Mouse (Mus musculus): ENCODE measurements around the gene Elmo3. TPM values are rescaled to one million over a fixed set of nuclear protein-coding genes. Genes with fewer than 3 reads are reported as not detected.
A peak's percentile ranks its signal among the peaks of the same experiment; 100 is the strongest.

The Elmo3 gene
- polyA plus RNA-seq, 1 experiment: 49.6 TPM

DNA sequence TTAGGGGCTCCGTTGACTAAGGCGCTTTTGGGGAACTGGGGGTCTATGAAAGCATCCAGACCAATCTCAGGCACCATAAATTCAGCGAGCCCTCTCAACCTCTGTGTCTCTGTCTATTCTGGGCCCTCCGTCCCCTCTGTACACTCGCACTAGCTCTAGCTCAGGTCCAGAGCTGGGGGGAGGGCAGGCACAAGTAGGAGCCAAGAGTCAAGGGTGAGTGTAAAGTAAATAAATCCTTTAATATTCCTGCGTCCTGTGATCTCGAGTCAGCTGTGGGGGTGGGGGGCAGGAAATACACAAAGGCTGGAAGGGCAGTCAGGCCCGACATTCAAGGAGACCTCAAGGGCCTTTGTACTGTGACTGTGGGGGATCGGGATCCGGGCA, 36.3 kb upstream of the Elmo3 start:
- TF ChIP-seq POLR2A (IDR thresholded peaks at IDR 0.05; ENCODE audit: low read depth, low read length): no peak
- peak; percentile 45 for DNase-seq
- Histone ChIP-seq H3K27ac (ENCODE audit: insufficient read depth, low read depth, low read length) (peak overlapping the region; percentile 59), H3K4me1 (ENCODE audit: control insufficient read depth, insufficient read depth, low read length) (peaks cover 3% of the 10 kb centered on the region; the same call in 1 of the 2 replicates), H3K36me3 (ENCODE audit: control insufficient read depth, insufficient read depth, low read length) (peaks cover 1% of the 10 kb centered on the region), H3K27me3 (replicated peaks; ENCODE audit: control insufficient read depth, insufficient read depth, low read length) (no peaks in the 10 kb centered on the region), H3K4me3 (ENCODE audit: insufficient read depth, low read depth, low read length) (peak overlapping the region; percentile 56)
- 18% methylated on average over 10 of the region's 10 CpGs for WGBS

DNA sequence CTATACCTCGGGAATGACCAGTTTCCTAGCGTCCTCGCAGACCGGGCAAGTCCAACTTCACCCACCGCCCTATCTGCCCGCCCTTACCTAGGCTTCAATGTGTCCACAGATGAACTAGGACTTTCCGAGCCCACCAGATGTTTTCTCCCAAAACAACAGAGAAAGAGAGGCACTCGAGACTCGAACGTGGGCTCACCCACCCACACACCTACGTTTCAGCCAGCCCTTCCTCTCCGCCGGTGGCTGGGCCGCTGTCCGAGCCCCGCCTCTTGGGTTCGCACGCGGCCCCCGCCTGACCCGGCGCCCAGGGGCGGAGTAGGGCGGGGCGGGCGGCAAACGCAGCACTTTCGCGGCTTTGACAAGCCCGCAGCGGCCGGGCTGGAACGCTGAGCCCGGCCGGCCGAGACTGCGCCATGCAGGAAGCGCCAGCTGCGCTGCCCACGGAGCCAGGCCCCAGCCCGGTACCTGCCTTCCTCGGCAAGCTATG, 35.9 kb upstream of the Elmo3 start, which contains the start of gene Hsf4:
Gene Hsf4 (plus strand): TSS at position 341 of the 487 bp plus-strand sequence.
- H3K27ac ChIP-seq (ENCODE audit: insufficient read depth, low read depth, low read length): peak within 1 kb of the TSS; percentile 59
- H3K4me3 ChIP-seq (ENCODE audit: insufficient read depth, low read depth, low read length): peak within 1 kb of the TSS; percentile 56
- peaks cover 3% of the 10 kb centered on the region; the same call in 1 of the 2 replicates for H3K4me1 ChIP-seq (ENCODE audit: control insufficient read depth, insufficient read depth, low read length)
- DNase-seq: peak; percentile 84
- WGBS: 2% methylated on average over 42 of the region's 42 CpGs
- peaks cover 1% of the 10 kb centered on the region for H3K36me3 ChIP-seq (ENCODE audit: control insufficient read depth, insufficient read depth, low read length)
- H3K27me3 ChIP-seq (replicated peaks; ENCODE audit: control insufficient read depth, insufficient read depth, low read length): no peaks in the 10 kb centered on the region
- TF ChIP-seq CTCF (conservative IDR thresholded peaks at IDR 0.05; ENCODE audit: insufficient read depth, insufficient read length, low read depth, low read length): no peak
- TF ChIP-seq POLR2A (IDR thresholded peaks at IDR 0.05; ENCODE audit: low read depth, low read length): no peak

DNA sequence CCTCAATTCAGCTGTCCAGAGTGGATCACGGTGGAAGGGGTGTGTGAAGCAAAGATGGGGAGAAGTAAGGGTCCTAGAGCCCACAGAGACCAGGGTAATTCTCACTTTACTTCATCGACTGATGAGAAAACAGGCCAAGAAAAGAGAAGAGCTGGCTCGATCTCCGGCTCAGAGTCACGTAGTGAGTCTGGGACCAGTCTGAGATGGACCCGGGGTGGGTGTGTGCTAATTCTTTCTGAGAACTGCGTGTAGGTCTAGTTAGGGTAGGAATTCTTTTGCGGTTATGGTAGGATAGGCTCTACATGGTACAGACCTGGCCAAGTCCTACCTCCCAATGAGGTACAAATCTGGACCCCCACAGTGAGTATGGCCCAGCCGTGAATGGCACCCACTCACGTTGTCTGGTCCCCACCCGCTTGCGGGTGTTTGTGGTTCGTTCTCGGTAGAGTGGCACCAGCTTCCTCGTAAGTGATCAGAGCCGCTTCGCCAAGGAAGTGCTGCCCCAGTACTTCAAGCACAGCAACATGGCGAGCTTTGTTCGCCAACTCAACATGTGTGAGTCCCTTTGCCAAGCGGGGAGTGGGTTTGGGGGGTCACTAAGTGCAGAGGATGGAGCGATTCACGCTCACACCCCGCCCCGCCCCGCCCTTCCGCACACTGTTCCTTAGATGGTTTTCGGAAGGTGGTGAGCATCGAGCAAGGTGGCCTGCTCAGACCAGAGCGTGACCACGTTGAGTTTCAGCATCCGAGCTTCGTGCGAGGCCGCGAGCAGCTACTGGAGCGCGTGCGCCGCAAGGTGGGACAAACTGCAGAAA, 35.1 kb upstream of the Elmo3 start:
- no peak for TF ChIP-seq CTCF (conservative IDR thresholded peaks at IDR 0.05; ENCODE audit: insufficient read depth, insufficient read length, low read depth, low read length)
- TF ChIP-seq POLR2A (IDR thresholded peaks at IDR 0.05; ENCODE audit: low read depth, low read length): no peak
- DNase-seq: no peak

GRCm38 (mm10) chr8:105270916-105271186, 34.5 kb upstream of the Elmo3 start:
- DNase-seq: no peak
- Histone ChIP-seq H3K27me3 (replicated peaks; ENCODE audit: control insufficient read depth, insufficient read depth, low read length) (no peaks in the 10 kb centered on the region), H3K27ac (ENCODE audit: insufficient read depth, low read depth, low read length) (no peak overlapping the region), H3K36me3 (ENCODE audit: control insufficient read depth, insufficient read depth, low read length) (peaks cover 1% of the 10 kb centered on the region), H3K4me1 (ENCODE audit: control insufficient read depth, insufficient read depth, low read length) (peaks cover 3% of the 10 kb centered on the region; the same call in 1 of the 2 replicates), H3K4me3 (ENCODE audit: insufficient read depth, low read depth, low read length) (no peak overlapping the region)
- TF ChIP-seq POLR2A (IDR thresholded peaks at IDR 0.05; ENCODE audit: low read depth, low read length) (no peak), CTCF (conservative IDR thresholded peaks at IDR 0.05; ENCODE audit: insufficient read depth, insufficient read length, low read depth, low read length) (no peak)
- 27% methylated on average over 11 of the region's 11 CpGs for WGBS

More for the DNA sequence above, 35.1 kb upstream of the Elmo3 start:
- WGBS: 33% methylated on average over 39 of the region's 39 CpGs
- Histone ChIP-seq H3K27me3 (replicated peaks; ENCODE audit: control insufficient read depth, insufficient read depth, low read length) (no peaks in the 10 kb centered on the region), H3K27ac (ENCODE audit: insufficient read depth, low read depth, low read length) (no peak overlapping the region), H3K4me1 (ENCODE audit: control insufficient read depth, insufficient read depth, low read length) (peaks cover 3% of the 10 kb centered on the region; the same call in 1 of the 2 replicates), H3K36me3 (ENCODE audit: control insufficient read depth, insufficient read depth, low read length) (peaks cover 1% of the 10 kb centered on the region), H3K4me3 (ENCODE audit: insufficient read depth, low read depth, low read length) (peak overlapping the region; percentile 56)

DNA sequence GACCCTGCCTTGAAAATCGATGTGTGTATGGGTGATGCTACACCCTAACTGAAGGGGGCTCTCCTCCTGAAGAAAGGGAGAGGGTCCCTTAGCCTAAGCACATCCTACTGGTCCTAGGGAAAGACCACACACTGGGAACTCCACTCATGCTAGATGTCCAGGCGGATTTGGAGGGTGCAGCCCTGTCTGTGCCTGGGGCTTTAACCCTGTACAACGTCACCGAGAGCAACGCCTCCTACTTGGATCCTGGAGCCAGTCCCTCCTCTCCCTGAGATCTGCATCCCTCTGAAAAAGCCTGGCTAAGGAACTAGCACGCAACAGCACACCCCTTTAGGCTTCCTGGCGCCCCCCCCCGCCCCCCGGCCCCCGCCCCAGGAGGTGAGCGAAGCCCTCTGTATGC, 30.0 kb upstream of the Elmo3 start:
- TF ChIP-seq POLR2A (IDR thresholded peaks at IDR 0.05; ENCODE audit: low read depth, low read length) (no peak), CTCF (conservative IDR thresholded peaks at IDR 0.05; ENCODE audit: insufficient read depth, insufficient read length, low read depth, low read length) (no peak)
- Histone ChIP-seq H3K27me3 (replicated peaks; ENCODE audit: control insufficient read depth, insufficient read depth, low read length) (no peaks in the 10 kb centered on the region), H3K27ac (ENCODE audit: insufficient read depth, low read depth, low read length) (no peak overlapping the region), H3K36me3 (ENCODE audit: control insufficient read depth, insufficient read depth, low read length) (no peaks in the 10 kb centered on the region), H3K4me1 (ENCODE audit: control insufficient read depth, insufficient read depth, low read length) (no peaks in the 10 kb centered on the region; the same call in 1 of the 2 replicates), H3K4me3 (ENCODE audit: insufficient read depth, low read depth, low read length) (no peak overlapping the region)
- no peak for DNase-seq
- WGBS: 12% methylated on average over 11 of the region's 11 CpGs

GRCm38 (mm10) chr8:105275840-105276239, 29.6 kb upstream of the Elmo3 start, which contains the start of gene Nol3:
Gene Nol3 (plus strand): TSS chr8:105276140.
- TF ChIP-seq POLR2A (IDR thresholded peaks at IDR 0.05; ENCODE audit: low read depth, low read length): no peak
- TF ChIP-seq CTCF (conservative IDR thresholded peaks at IDR 0.05; ENCODE audit: insufficient read depth, insufficient read length, low read depth, low read length): no peak

More at GRCm38 (mm10) chr8:105275840-105276239, 29.6 kb upstream of the Elmo3 start, which contains the start of gene Nol3:
- 8% methylated on average over 10 of the region's 10 CpGs for WGBS
- no peaks in the 10 kb centered on the region for H3K27me3 ChIP-seq (replicated peaks; ENCODE audit: control insufficient read depth, insufficient read depth, low read length)
- no peaks in the 10 kb centered on the region; the same call in 1 of the 2 replicates for H3K4me1 ChIP-seq (ENCODE audit: control insufficient read depth, insufficient read depth, low read length)
- H3K27ac ChIP-seq (ENCODE audit: insufficient read depth, low read depth, low read length): no peak within 1 kb of the TSS
- H3K36me3 ChIP-seq (ENCODE audit: control insufficient read depth, insufficient read depth, low read length): no peaks in the 10 kb centered on the region
- DNase-seq: no peak
- H3K4me3 ChIP-seq (ENCODE audit: insufficient read depth, low read depth, low read length): peak within 1 kb of the TSS; percentile 20

All from kidney, adult 2 months (tissue).